Comparison of ENCODE assay signal across 19 mouse cellular contexts in genomic region chr11:104445538-104445937, GRCm38 (mm10). TPM values are rescaled to one million over a fixed set of nuclear protein-coding genes. Genes with fewer than 3 reads are reported as not detected.
DNase-seq lines count a peak whose midpoint lies in the region; ATAC-seq and TF ChIP-seq lines count a peak whose summit lies in the region.
"Had no signal": no experiment of that assay in that cellular context is flagged by ENCODE, and none has a peak within 500 bp of the region (broad histone marks: within the 10 kb centered on the region; RNA-seq: fewer than 3 reads in every experiment).

No protein-coding gene starts in this region.

- H3K9ac ChIP-seq in liver, postnatal 0 days (replicated peaks) = no peak overlapping the region
- H3K9ac ChIP-seq in liver, embryonic 11.5 days (ENCODE audit: low read depth, low read length) = no peak overlapping the region
- H3K9ac ChIP-seq: embryonic facial prominence, embryonic 12.5 days; forebrain, embryonic 13.5 days; forebrain, embryonic 15.5 days; forebrain, postnatal 0 days had no signal

- H3K36me3 ChIP-seq in liver, postnatal 0 days (replicated peaks; ENCODE audit: insufficient read depth, low read length) = no peaks in the 10 kb centered on the region
- H3K36me3 ChIP-seq in liver, embryonic 11.5 days (ENCODE audit: control insufficient read depth, insufficient read depth, low read length) = no peaks in the 10 kb centered on the region
- H3K36me3 ChIP-seq: forebrain, embryonic 15.5 days had no signal

- 49% methylated on average over 2 of the region's 2 CpGs for WGBS in liver, postnatal 0 days (ENCODE audit: insufficient replicate concordance)
- 85% methylated on average over 2 of the region's 2 CpGs for WGBS in liver, embryonic 11.5 days
- 55% methylated on average over 2 of the region's 2 CpGs for WGBS in cerebellum, adult 2 months

- H3K4me2 ChIP-seq in liver, postnatal 0 days (ENCODE audit: low read depth, low read length) = no peak overlapping the region
- H3K4me2 ChIP-seq in liver, embryonic 11.5 days = no peak overlapping the region
- H3K4me2 ChIP-seq: embryonic facial prominence, embryonic 12.5 days; forebrain, embryonic 13.5 days; forebrain, embryonic 15.5 days had no signal

- no peaks in the 10 kb centered on the region for H3K4me1 ChIP-seq in liver, postnatal 0 days (ENCODE audit: insufficient read depth)
- peaks cover 5% of the 10 kb centered on the region; the same call in 1 of the 2 replicates for H3K4me1 ChIP-seq in liver, embryonic 11.5 days (replicated peaks; ENCODE audit: control insufficient read depth, insufficient read depth, low read length)
- 0 out of 2 replicates have a peak, but pooled peaks cover 2% of the 10 kb centered on the region for H3K4me1 ChIP-seq in cerebellum, adult 2 months (ENCODE audit: control insufficient read depth, insufficient read depth, low read length)
- H3K4me1 ChIP-seq: embryonic facial prominence, embryonic 12.5 days had no signal

- no peak overlapping the region for H3K27ac ChIP-seq in liver, postnatal 0 days (ENCODE audit: low read depth)
- H3K27ac ChIP-seq in liver, embryonic 11.5 days (ENCODE audit: low read depth, low read length) = no peak overlapping the region
- H3K27ac ChIP-seq in cerebellum, adult 2 months (ENCODE audit: insufficient read depth, low read length) = no peak overlapping the region
- H3K27ac ChIP-seq: embryonic facial prominence, embryonic 12.5 days; forebrain, embryonic 13.5 days; forebrain, embryonic 15.5 days had no signal

- no peaks in the 10 kb centered on the region for H3K27me3 ChIP-seq in liver, postnatal 0 days (ENCODE audit: insufficient read depth, low read length)
- H3K27me3 ChIP-seq in liver, embryonic 11.5 days (replicated peaks; ENCODE audit: control insufficient read depth, insufficient read depth, low read length) = no peaks in the 10 kb centered on the region
- H3K27me3 ChIP-seq in cerebellum, adult 2 months (ENCODE audit: control insufficient read depth, insufficient read depth, low read length) = no peaks in the 10 kb centered on the region
- H3K27me3 ChIP-seq: embryonic facial prominence, embryonic 12.5 days; forebrain, embryonic 13.5 days; forebrain, embryonic 15.5 days had no signal

- no peak overlapping the region for H3K4me3 ChIP-seq in liver, postnatal 0 days (ENCODE audit: low read depth, low read length)
- no peak overlapping the region for H3K4me3 ChIP-seq in liver, embryonic 11.5 days (ENCODE audit: low read depth, low read length)
- no peak overlapping the region for H3K4me3 ChIP-seq in cerebellum, adult 2 months (replicated peaks; ENCODE audit: insufficient read depth, low read depth, low read length)
- H3K4me3 ChIP-seq: embryonic facial prominence, embryonic 12.5 days; forebrain, embryonic 13.5 days; forebrain, embryonic 15.5 days had no signal

- no peak for ATAC-seq in liver, postnatal 0 days
- no peak for ATAC-seq in liver, embryonic 11.5 days (replicated peaks; ENCODE audit: low FRiP score)
- ATAC-seq: forebrain, embryonic 13.5 days; forebrain, embryonic 15.5 days; forebrain, postnatal 0 days had no signal

- TF ChIP-seq EP300 in liver, postnatal 0 days (IDR thresholded peaks at IDR 0.05; ENCODE audit: low read depth) = 0 out of 2 replicates have a peak, but pooled peaks have one; percentile 33

- no peak for TF ChIP-seq CTCF in liver, postnatal 0 days (IDR thresholded peaks at IDR 0.05; ENCODE audit: low read depth)
- TF ChIP-seq CTCF in cerebellum, adult 2 months (IDR thresholded peaks at IDR 0.05; ENCODE audit: borderline replicate concordance, insufficient read depth, low read depth, low read length) = no peak

- TF ChIP-seq POLR2A in cerebellum, adult 2 months (IDR thresholded peaks at IDR 0.05; ENCODE audit: borderline replicate concordance, insufficient read depth, low read length) = no peak

- no peaks in the 10 kb centered on the region for H3K9me3 ChIP-seq in liver, postnatal 0 days (ENCODE audit: low read length)
- H3K9me3 ChIP-seq in liver, embryonic 11.5 days (ENCODE audit: control insufficient read depth, low read length) = no peaks in the 10 kb centered on the region
- H3K9me3 ChIP-seq: embryonic facial prominence, embryonic 12.5 days; forebrain, embryonic 13.5 days; forebrain, embryonic 15.5 days had no signal

- DNase-seq in liver, postnatal 0 days = no peak
- no peak for DNase-seq in liver, embryonic 11.5 days (ENCODE audit: low spot score)
- DNase-seq in A20 (ENCODE audit: low read depth, low spot score) = peak; percentile 19
- DNase-seq in MEL-GATA-1-ER (ENCODE audit: extremely low read depth, low read depth) = peak; percentile 71
- no peak for DNase-seq in cerebellum, adult 2 months
- no peak for DNase-seq in adrenal gland, postnatal 14 days
- DNase-seq: adrenal gland, adult 2 months; adrenal gland, postnatal 10 days; adrenal gland, postnatal 36 days; cerebellum, adult 11-12 months; cerebellum, adult 8-10 months; cerebellum, adult 9-11 months; cerebellum, postnatal 14 days; cerebellum, postnatal 36 days; embryo, embryonic 11 days; forebrain, postnatal 0 days had no signal

RNA-seq across cellular contexts. Expression of gene Kansl1, which starts 23.1 kb away (rescaled TPM):
- 3.8 and 4.1 TPM in 2 replicates for polyA plus RNA-seq in liver, postnatal 0 days (2015; fragmentation: Nextera tagmentation; extraction: Ambion mirVana)
- polyA plus RNA-seq in liver, embryonic 11.5 days (2014; fragmentation: Nextera tagmentation; extraction: Ambion mirVana) = 18.2 and 20.3 TPM in 2 replicates
- 87.7 and 91.0 TPM in 2 replicates for polyA plus RNA-seq in cerebellum, adult 2 months (2012; rRNA removed)
- 49.7 and 53.7 TPM in 2 replicates for total RNA-seq in adrenal gland, postnatal 14 days (2021)

Comparison
In these comparisons a context has a peak if more than half of its experiments do, and no peak if none do; other contexts are left out.
1. DNase-seq: peak in A20 (single experiment) and MEL-GATA-1-ER (single experiment); none in liver, postnatal 0 days (single experiment), liver, embryonic 11.5 days (single experiment), cerebellum, adult 2 months (0 of 2) and adrenal gland, postnatal 14 days (single experiment).